In the genomic region with DNA sequence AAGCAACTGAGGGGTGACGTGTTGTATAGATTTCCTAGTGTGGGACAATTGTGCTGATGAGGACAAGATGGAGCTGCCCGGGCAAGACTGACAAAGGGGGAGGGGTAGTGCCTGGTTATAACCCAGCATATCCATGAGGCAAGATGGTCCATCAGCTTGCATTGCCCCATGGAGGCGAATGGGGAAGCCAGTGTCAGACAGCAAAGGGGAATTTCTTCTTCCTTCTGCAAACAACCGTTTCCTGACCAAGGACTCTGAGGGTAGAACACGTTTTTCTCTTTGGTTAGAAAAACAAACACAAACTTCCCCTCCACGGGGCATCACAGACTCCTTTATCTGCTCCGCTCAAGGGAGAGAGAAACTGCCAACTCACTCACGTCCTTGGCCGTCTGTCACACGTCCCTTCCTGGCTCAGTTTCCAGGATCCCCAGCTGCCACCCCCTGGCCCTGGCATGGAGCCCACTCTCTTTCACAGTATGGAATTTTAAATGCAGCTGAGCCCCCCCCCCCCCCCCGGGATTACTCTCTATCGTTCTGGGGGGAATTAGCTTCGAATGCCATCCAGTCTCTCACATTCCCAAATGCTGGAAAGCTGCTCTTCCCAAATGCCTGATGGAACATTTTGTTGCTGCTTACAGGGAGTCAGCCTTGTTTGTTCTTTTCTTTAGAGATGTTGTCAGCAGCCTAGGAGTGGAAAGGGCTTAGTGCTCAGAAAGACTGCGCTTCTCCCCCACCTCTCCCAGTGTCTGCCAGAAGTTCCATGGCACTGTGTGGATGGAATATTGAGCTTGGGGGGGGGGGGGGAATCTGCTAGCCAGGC, we compare ENCODE assay signal across 8 mouse cellular contexts.
DNase-seq lines count a peak whose midpoint lies in the region; ATAC-seq and TF ChIP-seq lines count a peak whose summit lies in the region.

No protein-coding gene starts in this region.

- 7% methylated on average over 14 of the region's 14 CpGs for WGBS in cerebellum, adult 2 months
- 4% methylated on average over 14 of the region's 14 CpGs for WGBS in forebrain, embryonic 16.5 days
- 4% methylated on average over 14 of the region's 14 CpGs for WGBS in liver, embryonic 15.5 days (ENCODE audit: insufficient replicate concordance)

- no peaks in the 10 kb centered on the region for H3K36me3 ChIP-seq in forebrain, embryonic 16.5 days (ENCODE audit: control insufficient read depth, insufficient read depth)
- no peaks in the 10 kb centered on the region for H3K36me3 ChIP-seq in liver, embryonic 15.5 days (replicated peaks)
- no peaks in the 10 kb centered on the region for H3K36me3 ChIP-seq in myocyte (ENCODE audit: control insufficient read depth, insufficient read depth)

- no peak for TF ChIP-seq POLR2A in cerebellum, adult 2 months (IDR thresholded peaks at IDR 0.05; ENCODE audit: borderline replicate concordance, insufficient read depth, low read length)
- TF ChIP-seq POLR2A in myocyte (IDR thresholded peaks at IDR 0.05; ENCODE audit: insufficient read length, low read depth), result no peak

- no peaks in the 10 kb centered on the region for H3K9me3 ChIP-seq in forebrain, embryonic 16.5 days (ENCODE audit: control insufficient read depth, low read length)
- H3K9me3 ChIP-seq in liver, embryonic 15.5 days (replicated peaks), result 0 out of 2 replicates have a peak, but pooled peaks cover 3% of the 10 kb centered on the region

- no peak for TF ChIP-seq CTCF in cerebellum, adult 2 months (IDR thresholded peaks at IDR 0.05; ENCODE audit: borderline replicate concordance, insufficient read depth, low read depth, low read length)

- DNase-seq in layer of hippocampus, adult 11-12 months (ENCODE audit: low spot score), result peak; percentile 55
- no peak for DNase-seq in layer of hippocampus, adult 9-10 months (ENCODE audit: low spot score)
- peak; percentile 33 to 49 for DNase-seq in cerebellum, adult 2 months
- DNase-seq in induced T-regulatory cell, adult 2 months (ENCODE audit: low read depth), result peak; percentile 55
- peak; percentile 20 to 29 for DNase-seq in thymus, postnatal 10 days (ENCODE audit: low spot score in 2 of 2)

- peak; percentile 92 for ATAC-seq in forebrain, embryonic 16.5 days
- peak; percentile 94 for ATAC-seq in liver, embryonic 15.5 days (ENCODE audit: insufficient read depth)

- 0 out of 2 replicates have a peak overlapping the region, but pooled peaks have one; percentile 26 for H3K9ac ChIP-seq in forebrain, embryonic 16.5 days (replicated peaks; ENCODE audit: low read depth, low read length)
- peak overlapping the region; percentile 37; the same call in 1 of the 2 replicates for H3K9ac ChIP-seq in liver, embryonic 15.5 days

- peak overlapping the region; percentile 6 for H3K4me2 ChIP-seq in forebrain, embryonic 16.5 days (ENCODE audit: low read length)
- H3K4me2 ChIP-seq in liver, embryonic 15.5 days, result peak overlapping the region; percentile 68
- peak overlapping the region; percentile 42 for H3K4me2 ChIP-seq in myocyte (ENCODE audit: low read depth)

- H3K27me3 ChIP-seq in cerebellum, adult 2 months (ENCODE audit: control insufficient read depth, insufficient read depth, low read length), result no peaks in the 10 kb centered on the region
- H3K27me3 ChIP-seq in forebrain, embryonic 16.5 days (replicated peaks; ENCODE audit: control insufficient read depth, insufficient read depth, low read length), result no peaks in the 10 kb centered on the region
- H3K27me3 ChIP-seq in liver, embryonic 15.5 days, result no peaks in the 10 kb centered on the region
- H3K27me3 ChIP-seq in myocyte (ENCODE audit: control insufficient read depth, insufficient read depth, insufficient read length), result no peaks in the 10 kb centered on the region

- no peak overlapping the region for H3K4me3 ChIP-seq in cerebellum, adult 2 months (replicated peaks; ENCODE audit: insufficient read depth, low read depth, low read length)
- no peak overlapping the region for H3K4me3 ChIP-seq in forebrain, embryonic 16.5 days (replicated peaks; ENCODE audit: low read length)
- H3K4me3 ChIP-seq in liver, embryonic 15.5 days (replicated peaks), result peak overlapping the region; percentile 27
- H3K4me3 ChIP-seq in myocyte, result no peak overlapping the region

- H3ac ChIP-seq in myocyte (ENCODE audit: control insufficient read depth, insufficient read length), result no peak overlapping the region

- no peak overlapping the region for H3K27ac ChIP-seq in cerebellum, adult 2 months (ENCODE audit: insufficient read depth, low read length)
- H3K27ac ChIP-seq in forebrain, embryonic 16.5 days (ENCODE audit: low read length), result peak overlapping the region; percentile 85
- H3K27ac ChIP-seq in liver, embryonic 15.5 days (replicated peaks), result peak overlapping the region; percentile 86

- no peaks in the 10 kb centered on the region; the same call in none of the 2 replicates for H3K4me1 ChIP-seq in cerebellum, adult 2 months (ENCODE audit: control insufficient read depth, insufficient read depth, low read length)
- peaks cover 46% of the 10 kb centered on the region for H3K4me1 ChIP-seq in forebrain, embryonic 16.5 days (replicated peaks; ENCODE audit: control insufficient read depth, insufficient read depth, low read length)
- H3K4me1 ChIP-seq in liver, embryonic 15.5 days (replicated peaks), result peaks cover 31% of the 10 kb centered on the region

- no peaks in the 10 kb centered on the region for H3K79me2 ChIP-seq in myocyte (ENCODE audit: control insufficient read depth, insufficient read depth)

TF ChIP-seq in myocyte, 11 proteins besides CTCF, POLR2A, EP300 and RAD21:
- TF ChIP-seq SRF (IDR thresholded peaks at IDR 0.05; ENCODE audit: control insufficient read depth, insufficient read length, low read depth), result no peak
- peak in 1 of 3 experiments; percentile 32 for TF ChIP-seq MYOG (IDR thresholded peaks at IDR 0.05; ENCODE audit: control insufficient read depth in 1 of 3, insufficient read depth in 1 of 3, insufficient read length in 2 of 3, low read depth in 2 of 3)
- TF ChIP-seq TCF3 (IDR thresholded peaks at IDR 0.05; ENCODE audit: insufficient read length, low read depth), result no peak
- no peak for TF ChIP-seq CEBPB (IDR thresholded peaks at IDR 0.05; ENCODE audit: insufficient read depth, poor library complexity, severe bottlenecking)

Comparison
In these comparisons a context has a peak if more than half of its experiments do, and no peak if none do; other contexts are left out.
1. H3K4me2 ChIP-seq: peak in every context shown above with its lines; median percentile 68 in liver, embryonic 15.5 days; 42 in myocyte; 6 in forebrain, embryonic 16.5 days.